Mouse (Mus musculus) testis, adult 2 months (tissue): ENCODE data around the gene A130010J15Rik.

Experiments used
- CTCF ChIP-seq: fragments of 200-500 bp; IDR thresholded peaks from 2 replicates; pipeline ENCODE4 v1.5.1; 2012; ENCODE audit warnings: low read depth, mild to moderate bottlenecking, inconsistent platforms, low read length, moderate library complexity; ENCODE audit not compliant: control insufficient read depth, insufficient read depth, insufficient replicate concordance
- POLR2A ChIP-seq: fragments of 200-500 bp; IDR thresholded peaks from 2 replicates; pipeline ENCODE4 v1.6.1; 2012; ENCODE audit warnings: low read depth, mild to moderate bottlenecking, inconsistent platforms, low read length, moderate library complexity; ENCODE audit not compliant: control insufficient read depth

DNA sequence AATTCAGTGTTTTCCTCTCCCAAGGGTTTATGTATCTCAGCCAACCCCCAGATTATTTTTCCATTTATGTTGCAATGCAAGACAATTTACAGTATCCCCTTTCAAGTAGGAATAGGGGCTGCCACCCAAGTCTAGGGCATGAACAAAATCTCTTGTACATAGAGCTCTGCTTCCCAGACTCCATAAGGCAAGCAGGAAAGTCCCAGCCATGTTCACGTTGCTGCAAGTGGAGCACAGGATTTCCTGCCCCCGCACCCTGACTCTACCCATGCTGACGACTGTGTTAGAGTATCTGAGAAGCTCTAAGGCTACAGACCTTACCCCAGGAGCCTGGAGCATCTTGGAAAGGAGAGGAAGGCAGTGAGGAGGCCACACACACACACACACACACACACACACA is 21.9 kb downstream of the A130010J15Rik start:
- TF ChIP-seq CTCF, result no peak
- no peak for TF ChIP-seq POLR2A
